Mouse (Mus musculus): ENCODE data around the gene Serpina3m. TPM values are rescaled to one million over a fixed set of nuclear protein-coding genes. Genes with fewer than 3 reads are reported as not detected.
"Not testable (repeated sequence)": the region's sequence is repeated elsewhere in the genome, so short reads cannot be mapped to it uniquely, and the experiment has no call there.

Serpina3m gene
- not detected in 2 replicates for polyA plus RNA-seq (2012; ENCODE audit: insufficient read depth, insufficient read length, missing spikeins)

GRCm38 (mm10) chr12:104338226-104338625 lies at the start of gene Serpina3m, which contains the start of gene Serpina3k:
Gene Serpina3m (plus strand): TSS chr12:104338486.
Gene Serpina3k (plus strand): TSS chr12:104338486.
- H3K4me3 ChIP-seq (ENCODE audit: insufficient read depth, low read length); H3K4me1 ChIP-seq (ENCODE audit: control insufficient read depth, insufficient read depth, low read length); H3K27ac ChIP-seq (ENCODE audit: insufficient read depth, low read depth, low read length): not testable (repeated sequence)

GRCm38 (mm10) chr12:104289872-104290271 lies 48.4 kb upstream of the Serpina3m start:
- TF ChIP-seq CTCF (IDR thresholded peaks at IDR 0.05; ENCODE audit: low read depth, low read length) (no peak), POLR2A (IDR thresholded peaks at IDR 0.05; ENCODE audit: borderline replicate concordance, low read depth, low read length) (no peak)
- Histone ChIP-seq H3K27ac (ENCODE audit: insufficient read depth, low read depth, low read length) (no peak overlapping the region), H3K4me1 (ENCODE audit: control insufficient read depth, insufficient read depth, low read length) (no peaks in the 10 kb centered on the region), H3K4me3 (ENCODE audit: insufficient read depth, low read length) (no peak overlapping the region)

GRCm38 (mm10) chr12:104293963-104294362 lies 44.3 kb upstream of the Serpina3m start:
- Histone ChIP-seq H3K4me1 (ENCODE audit: control insufficient read depth, insufficient read depth, low read length) (no peaks in the 10 kb centered on the region), H3K4me3 (ENCODE audit: insufficient read depth, low read length) (no peak overlapping the region), H3K27ac (ENCODE audit: insufficient read depth, low read depth, low read length) (no peak overlapping the region)
- no peak for TF ChIP-seq POLR2A (IDR thresholded peaks at IDR 0.05; ENCODE audit: borderline replicate concordance, low read depth, low read length)
- TF ChIP-seq CTCF (IDR thresholded peaks at IDR 0.05; ENCODE audit: low read depth, low read length): no peak

- no peaks in the 10 kb centered on the region for H3K4me1 ChIP-seq (ENCODE audit: control insufficient read depth, insufficient read depth, low read length)
- TF ChIP-seq POLR2A (IDR thresholded peaks at IDR 0.05; ENCODE audit: borderline replicate concordance, low read depth, low read length): no peak
- TF ChIP-seq CTCF (IDR thresholded peaks at IDR 0.05; ENCODE audit: low read depth, low read length): no peak
- no peak overlapping the region for H3K27ac ChIP-seq (ENCODE audit: insufficient read depth, low read depth, low read length)
- H3K4me3 ChIP-seq (ENCODE audit: insufficient read depth, low read length): no peak overlapping the region
These were observed 40.2 kb upstream of the Serpina3m start for GRCm38 (mm10) chr12:104298049-104298448.

DNA sequence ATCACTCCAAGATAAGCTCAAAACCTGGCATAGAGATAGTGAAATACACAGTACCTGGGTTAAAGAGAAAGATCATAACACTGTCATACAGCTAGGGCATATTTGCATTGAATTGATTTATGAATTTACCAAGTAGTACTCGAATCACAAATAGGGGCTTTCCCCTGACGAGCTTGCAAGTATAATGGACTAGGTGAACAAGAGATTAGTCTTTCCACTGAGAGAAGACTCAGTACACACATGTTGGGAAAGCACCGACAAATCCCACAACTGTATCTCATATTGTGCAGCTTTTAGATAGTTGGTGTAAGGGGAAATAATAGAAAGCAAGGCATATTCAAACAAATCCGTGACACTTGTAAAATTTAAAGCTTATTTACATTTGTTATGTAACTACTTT lies 32.3 kb upstream of the Serpina3m start:
- TF ChIP-seq CTCF (IDR thresholded peaks at IDR 0.05; ENCODE audit: low read depth, low read length) (no peak), POLR2A (IDR thresholded peaks at IDR 0.05; ENCODE audit: borderline replicate concordance, low read depth, low read length) (no peak)
- Histone ChIP-seq H3K4me3 (ENCODE audit: insufficient read depth, low read length) (no peak overlapping the region), H3K27ac (ENCODE audit: insufficient read depth, low read depth, low read length) (no peak overlapping the region), H3K4me1 (ENCODE audit: control insufficient read depth, insufficient read depth, low read length) (no peaks in the 10 kb centered on the region)

GRCm38 (mm10) chr12:104314253-104314652 lies 24.0 kb upstream of the Serpina3m start, which contains the start of gene Serpina3j:
Gene Serpina3j (plus strand): TSS chr12:104314553.
- H3K27ac ChIP-seq (ENCODE audit: insufficient read depth, low read depth, low read length): no peak within 1 kb of the TSS
- TF ChIP-seq CTCF (IDR thresholded peaks at IDR 0.05; ENCODE audit: low read depth, low read length) (no peak), POLR2A (IDR thresholded peaks at IDR 0.05; ENCODE audit: borderline replicate concordance, low read depth, low read length) (no peak)
- H3K4me3 ChIP-seq (ENCODE audit: insufficient read depth, low read length): no peak within 1 kb of the TSS
- no peaks in the 10 kb centered on the region for H3K4me1 ChIP-seq (ENCODE audit: control insufficient read depth, insufficient read depth, low read length)

GRCm38 (mm10) chr12:104322454-104322853 lies 15.8 kb upstream of the Serpina3m start:
- no peak overlapping the region for H3K27ac ChIP-seq (ENCODE audit: insufficient read depth, low read depth, low read length)
- TF ChIP-seq CTCF (IDR thresholded peaks at IDR 0.05; ENCODE audit: low read depth, low read length): no peak
- no peak for TF ChIP-seq POLR2A (IDR thresholded peaks at IDR 0.05; ENCODE audit: borderline replicate concordance, low read depth, low read length)
- H3K4me1 ChIP-seq (ENCODE audit: control insufficient read depth, insufficient read depth, low read length): no peaks in the 10 kb centered on the region
- H3K4me3 ChIP-seq (ENCODE audit: insufficient read depth, low read length): no peak overlapping the region

DNA sequence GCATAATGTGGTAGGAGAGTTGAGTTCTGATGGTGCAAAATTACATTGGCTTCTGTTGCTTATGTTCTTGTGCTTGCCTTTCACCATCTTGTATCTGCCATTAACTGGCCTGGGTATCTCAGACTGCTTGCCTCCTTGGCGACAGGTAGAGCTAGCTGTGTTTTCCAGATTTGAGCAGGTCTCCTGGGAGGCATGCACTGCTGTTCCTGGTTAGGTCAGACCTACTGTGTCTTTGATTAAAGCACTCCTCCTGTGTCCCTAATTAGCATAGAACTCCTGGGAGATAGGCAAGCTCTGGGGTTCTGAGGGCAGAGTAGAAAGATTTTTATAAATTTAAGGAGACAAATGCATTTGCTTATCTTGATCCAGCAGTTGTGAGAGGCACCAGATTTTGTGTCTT lies 6.6 kb upstream of the Serpina3m start:
- no peaks in the 10 kb centered on the region for H3K4me1 ChIP-seq (ENCODE audit: control insufficient read depth, insufficient read depth, low read length)
- TF ChIP-seq CTCF (IDR thresholded peaks at IDR 0.05; ENCODE audit: low read depth, low read length): no peak
- no peak for TF ChIP-seq POLR2A (IDR thresholded peaks at IDR 0.05; ENCODE audit: borderline replicate concordance, low read depth, low read length)
- no peak overlapping the region for H3K4me3 ChIP-seq (ENCODE audit: insufficient read depth, low read length)
- no peak overlapping the region for H3K27ac ChIP-seq (ENCODE audit: insufficient read depth, low read depth, low read length)

DNA sequence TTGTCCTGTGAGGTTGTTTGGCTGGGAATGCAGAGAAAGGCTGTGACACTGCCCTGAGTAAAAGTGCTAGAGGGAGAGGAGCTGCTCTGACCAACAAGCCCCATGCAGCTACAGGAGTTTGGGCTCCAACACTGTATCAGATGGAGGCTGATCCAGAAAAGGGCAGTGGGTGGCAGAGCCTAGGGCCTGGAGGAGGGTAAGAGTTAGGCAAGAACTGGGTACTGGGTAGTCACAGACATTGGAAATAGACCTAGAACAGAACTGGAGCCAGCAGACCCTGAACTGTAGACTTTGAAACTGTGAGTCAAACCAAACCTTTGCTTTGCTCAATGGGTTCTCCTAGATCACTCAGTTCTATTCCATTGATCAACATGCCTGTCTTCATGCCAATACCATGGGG lies 1.4 kb upstream of the Serpina3m start:
- not testable (repeated sequence) for H3K27ac ChIP-seq (ENCODE audit: insufficient read depth, low read depth, low read length); H3K4me3 ChIP-seq (ENCODE audit: insufficient read depth, low read length); H3K4me1 ChIP-seq (ENCODE audit: control insufficient read depth, insufficient read depth, low read length)

DNA sequence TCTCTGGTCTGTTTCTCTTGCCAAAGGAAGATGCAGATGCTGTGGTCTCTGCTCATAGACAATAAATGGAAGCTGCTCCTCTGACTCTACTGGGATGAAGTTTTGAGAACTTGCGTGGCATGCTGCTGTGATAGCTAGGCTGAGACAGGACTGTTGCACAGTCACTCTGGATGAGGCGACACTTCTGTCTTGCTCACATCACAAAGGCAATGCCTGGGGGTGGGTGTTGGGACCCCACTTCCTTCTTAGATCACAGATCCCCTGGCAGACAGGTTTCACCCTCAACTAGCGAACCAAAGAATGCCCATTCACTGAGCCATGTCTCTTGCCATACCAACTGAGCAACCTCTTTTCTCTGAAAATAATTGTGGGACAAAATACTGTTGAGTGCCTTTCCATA lies 419 bp downstream of the Serpina3m start:
- no peaks in the 10 kb centered on the region for H3K4me1 ChIP-seq (ENCODE audit: control insufficient read depth, insufficient read depth, low read length)
- no peak overlapping the region for H3K4me3 ChIP-seq (ENCODE audit: insufficient read depth, low read length)
- TF ChIP-seq CTCF (IDR thresholded peaks at IDR 0.05; ENCODE audit: low read depth, low read length) (no peak), POLR2A (IDR thresholded peaks at IDR 0.05; ENCODE audit: borderline replicate concordance, low read depth, low read length) (no peak)
- no peak overlapping the region for H3K27ac ChIP-seq (ENCODE audit: insufficient read depth, low read depth, low read length)

DNA sequence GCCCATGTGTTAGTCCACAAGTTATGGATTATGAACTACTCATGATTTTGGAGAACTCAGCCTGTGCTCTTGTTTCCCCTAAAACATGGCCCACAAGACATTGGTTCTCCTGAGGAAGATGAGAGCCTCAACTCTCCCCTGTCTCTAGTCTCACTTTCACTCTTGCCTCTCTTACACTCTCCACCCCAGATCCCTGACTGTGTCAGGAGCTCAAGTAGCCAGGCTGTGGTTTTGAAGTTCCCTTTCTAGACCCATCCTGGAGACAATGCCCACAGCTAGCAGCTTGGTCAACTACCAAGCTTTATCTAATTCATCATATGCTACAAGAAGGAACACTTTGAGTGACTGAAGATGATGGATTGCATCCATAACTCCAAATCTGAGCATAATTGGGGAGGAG lies 4.2 kb downstream of the Serpina3m start:
- H3K27ac ChIP-seq (ENCODE audit: insufficient read depth, low read depth, low read length); H3K4me1 ChIP-seq (ENCODE audit: control insufficient read depth, insufficient read depth, low read length); H3K4me3 ChIP-seq (ENCODE audit: insufficient read depth, low read length): not testable (repeated sequence)

Measured in bone marrow macrophage, adult 2 months (primary cell).